Mouse (Mus musculus) bone marrow, adult 2 months (tissue): ENCODE data around the gene Rfx8.

Experiments used
- CTCF ChIP-seq: fragments of 200-500 bp; IDR thresholded peaks from 2 replicates; pipeline ENCODE4 v1.5.1; 2011; ENCODE audit warnings: low read length, control low read depth; ENCODE audit not compliant: control insufficient read depth, insufficient read depth
- POLR2A ChIP-seq: fragments of 200-500 bp; IDR thresholded peaks from 2 replicates; pipeline ENCODE4 v1.6.1; 2011; ENCODE audit warnings: low read depth, mild to moderate bottlenecking, control low read depth, low read length, borderline replicate concordance; ENCODE audit not compliant: control insufficient read depth

DNA sequence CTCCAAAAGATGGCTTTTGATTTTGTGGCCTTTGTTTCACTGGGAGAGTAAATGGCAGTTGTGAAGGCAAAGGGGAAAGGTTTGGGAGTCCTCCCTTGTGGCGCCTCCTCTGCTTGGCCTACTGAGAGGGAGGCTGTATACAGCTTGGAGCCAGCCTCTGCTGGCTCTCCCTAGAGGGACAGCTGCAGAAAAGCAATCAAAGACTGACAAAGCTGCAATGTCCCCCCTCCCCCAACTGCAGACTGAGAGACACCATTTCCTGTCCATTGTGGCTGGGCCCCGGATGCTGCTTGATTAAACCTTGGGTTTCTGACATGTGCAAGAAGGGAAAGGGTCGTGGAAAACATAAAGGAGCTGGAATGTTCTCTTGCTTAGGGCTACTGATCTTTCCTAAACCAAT lies 28.9 kb upstream of the Rfx8 start:
- TF ChIP-seq POLR2A (no peak), CTCF (no peak)
